Mouse (Mus musculus): ENCODE measurements around the gene 1700025G04Rik. TPM values are rescaled to one million over a fixed set of nuclear protein-coding genes. Genes with fewer than 3 reads are reported as not detected.

Gene 1700025G04Rik
- total RNA-seq, 2 experiments from 2014 or later: 70.1 to 72.8 TPM

DNA sequence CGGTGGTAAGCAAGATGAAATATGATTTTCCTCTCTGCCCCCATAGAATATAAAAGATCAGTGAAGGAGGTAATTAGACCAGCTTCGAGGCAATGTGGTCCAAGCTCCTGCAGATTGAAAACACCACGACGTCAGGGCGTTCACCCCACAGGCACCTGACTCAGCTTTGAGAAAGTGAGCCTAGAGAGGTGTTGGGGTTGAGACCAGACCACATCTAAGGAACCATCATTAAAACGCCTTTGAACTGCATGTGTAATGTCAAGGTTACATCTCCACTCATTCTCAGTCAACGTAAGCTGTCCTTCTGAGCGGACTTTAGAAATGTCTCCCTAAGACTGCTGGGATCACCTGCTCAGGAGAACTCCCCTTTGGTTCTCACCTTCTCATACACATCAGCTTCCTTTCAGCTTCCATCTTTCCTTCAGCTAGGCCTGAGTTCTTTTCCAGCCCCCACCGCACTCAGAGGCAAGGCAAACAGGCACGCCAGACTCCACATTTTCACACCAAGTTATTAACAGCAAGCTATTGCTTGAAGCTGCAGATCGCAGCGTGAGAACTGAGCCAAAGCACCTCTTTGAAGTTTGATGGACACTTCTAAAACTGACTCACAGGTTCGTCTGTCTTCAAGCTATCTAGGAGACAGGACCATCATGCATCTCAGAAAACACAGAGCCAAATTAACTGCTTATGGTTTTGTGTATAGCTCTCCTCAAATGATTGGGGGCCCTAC lies 79.5 kb downstream of the 1700025G04Rik start:
- intact Hi-C loops (cut with DNase I): no loop called here
- DNase-seq (ENCODE audit: extremely low spot score in 1 of 2, low spot score in 2 of 2): no peak

DNA sequence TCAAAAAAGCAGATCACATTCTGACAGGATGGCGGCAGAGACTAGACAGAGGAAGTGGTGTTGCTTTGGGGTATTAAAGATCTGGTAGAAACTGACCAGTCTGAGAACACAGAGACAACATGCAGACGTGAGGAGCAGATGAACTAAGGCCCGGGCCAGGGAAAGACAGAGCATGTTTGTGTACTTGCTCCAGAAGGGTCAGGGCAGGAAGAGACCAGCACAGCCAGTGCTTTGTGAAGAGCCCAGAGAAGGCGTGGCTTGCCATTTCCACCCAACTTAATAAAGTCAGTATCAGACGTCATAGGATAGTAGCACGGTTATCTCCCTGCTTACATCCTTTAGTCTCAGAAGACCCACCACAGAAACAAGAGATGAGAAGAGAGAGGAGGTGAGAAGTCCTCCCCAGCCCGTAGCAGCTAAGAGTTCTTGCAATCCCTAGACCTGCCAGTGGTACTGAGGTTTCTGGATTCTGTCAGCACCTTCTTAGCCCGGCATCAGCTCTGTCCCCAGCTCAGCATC lies 81.4 kb downstream of the 1700025G04Rik start:
- peak in 1 of 2 experiments; percentile 29 for DNase-seq (ENCODE audit: extremely low spot score in 1 of 2, low spot score in 2 of 2)
- intact Hi-C loops (cut with DNase I): no loop called here

DNA sequence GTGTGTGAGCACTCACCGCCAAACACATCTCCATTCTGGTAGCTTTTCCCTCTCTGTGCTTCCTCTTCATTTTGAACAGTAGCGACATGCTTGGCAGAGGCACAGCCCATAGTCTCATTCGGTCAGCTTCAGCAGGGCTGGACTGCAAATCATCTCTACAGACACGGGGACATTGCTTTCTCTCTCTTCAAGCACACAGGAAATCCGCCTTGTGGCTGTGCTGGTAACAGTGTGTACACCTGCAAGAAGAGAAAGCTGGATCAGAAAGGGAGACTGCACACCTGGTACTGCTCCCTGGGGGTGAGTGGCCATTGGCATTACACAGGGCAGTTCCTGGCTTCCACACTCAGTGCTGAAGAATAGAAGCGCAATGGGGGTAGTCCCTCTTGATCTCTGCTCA lies 83.4 kb downstream of the 1700025G04Rik start:
- intact Hi-C loops (cut with DNase I): no loop called here
- DNase-seq (ENCODE audit: extremely low spot score in 1 of 2, low spot score in 2 of 2): no peak

DNA sequence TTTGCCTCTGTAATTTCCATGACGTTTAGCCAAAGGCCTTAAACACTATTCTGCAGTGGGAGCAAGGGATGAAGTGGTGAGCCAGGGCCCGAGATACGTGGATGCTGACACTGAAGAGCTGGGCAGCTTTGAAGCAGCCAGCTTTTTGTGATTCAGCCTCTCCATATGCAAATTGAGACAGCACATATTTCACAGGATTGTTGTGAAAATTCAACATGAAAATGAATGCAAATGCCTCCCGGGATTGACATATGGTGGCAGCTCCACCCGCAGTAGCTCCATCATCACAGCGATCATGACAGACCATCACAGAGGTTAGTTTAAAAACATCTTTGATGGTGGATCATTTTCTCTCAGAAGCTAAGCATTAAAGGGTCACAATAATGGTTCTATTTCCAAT lies 85.4 kb downstream of the 1700025G04Rik start:
- no peak for DNase-seq (ENCODE audit: extremely low spot score in 1 of 2, low spot score in 2 of 2)
- intact Hi-C loops (cut with DNase I): no loop called here

DNA sequence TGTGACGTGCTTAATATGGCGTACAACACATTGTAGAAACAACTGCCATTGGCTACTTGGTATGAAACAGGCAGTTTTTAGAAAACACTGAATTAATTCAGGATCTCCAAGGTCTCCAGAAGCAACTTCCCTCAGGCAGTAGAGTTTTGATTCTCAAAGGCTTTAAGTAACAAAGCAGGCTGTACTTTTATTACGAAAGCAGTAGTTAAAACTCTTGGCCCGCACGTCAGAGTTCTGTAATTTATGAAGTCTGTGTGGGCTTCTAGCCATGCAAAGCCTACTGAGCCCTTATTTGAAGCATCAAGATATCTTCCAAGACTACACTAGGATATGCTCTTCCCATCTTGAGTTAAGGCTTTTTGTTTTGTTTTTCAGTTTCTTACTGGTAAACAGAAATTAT lies 89.5 kb downstream of the 1700025G04Rik start:
- intact Hi-C loops (cut with DNase I): no loop called here
- DNase-seq (ENCODE audit: extremely low spot score in 1 of 2, low spot score in 2 of 2): no peak

DNA sequence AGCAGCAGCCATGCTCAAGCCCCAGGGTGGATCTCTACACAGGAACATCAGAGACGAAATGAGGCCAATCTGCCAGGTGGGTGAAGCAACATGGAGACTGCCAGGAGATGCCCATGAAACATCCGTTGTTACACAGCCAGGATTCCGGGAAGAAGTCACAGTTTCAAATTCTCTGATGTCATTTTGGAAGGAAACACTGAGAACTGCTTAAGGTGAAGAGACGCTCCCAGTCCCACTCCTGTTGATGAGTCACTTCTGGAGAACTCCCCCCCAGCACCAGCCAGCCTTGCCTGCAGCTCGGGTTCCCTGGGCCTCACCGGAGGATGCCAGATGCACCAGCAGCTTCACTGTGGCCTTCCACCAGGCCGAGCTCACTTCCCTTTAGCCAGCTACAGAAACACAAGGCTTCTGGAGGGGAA lies 90.5 kb downstream of the 1700025G04Rik start:
- DNase-seq (ENCODE audit: extremely low spot score in 1 of 2, low spot score in 2 of 2): no peak
- intact Hi-C loops (cut with DNase I): no loop called here

DNA sequence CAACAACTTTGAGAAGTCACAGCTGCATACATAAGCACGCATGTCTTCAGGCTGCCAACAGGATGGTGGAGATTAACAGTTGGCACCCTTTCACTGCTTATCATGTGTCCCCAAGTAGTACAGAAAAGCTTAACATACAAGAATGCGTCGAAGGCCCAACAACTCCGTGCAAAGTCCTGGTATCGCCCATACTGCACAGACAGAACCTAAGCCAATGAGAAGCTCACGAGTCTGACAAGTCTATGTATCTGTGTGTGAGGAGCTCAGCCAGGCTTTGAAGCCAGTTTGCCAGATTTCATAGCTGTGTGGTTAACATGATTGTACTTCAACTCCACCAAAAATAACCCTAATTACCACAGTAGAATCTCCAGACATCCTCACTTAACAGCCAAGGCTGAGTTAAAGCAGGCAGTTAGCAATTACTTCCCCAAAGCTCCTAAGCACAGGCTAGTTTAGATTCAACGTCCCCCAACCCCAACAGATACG lies 91.2 kb downstream of the 1700025G04Rik start:
- DNase-seq (ENCODE audit: extremely low spot score in 1 of 2, low spot score in 2 of 2): no peak
- intact Hi-C loops (cut with DNase I): no loop called here

DNA sequence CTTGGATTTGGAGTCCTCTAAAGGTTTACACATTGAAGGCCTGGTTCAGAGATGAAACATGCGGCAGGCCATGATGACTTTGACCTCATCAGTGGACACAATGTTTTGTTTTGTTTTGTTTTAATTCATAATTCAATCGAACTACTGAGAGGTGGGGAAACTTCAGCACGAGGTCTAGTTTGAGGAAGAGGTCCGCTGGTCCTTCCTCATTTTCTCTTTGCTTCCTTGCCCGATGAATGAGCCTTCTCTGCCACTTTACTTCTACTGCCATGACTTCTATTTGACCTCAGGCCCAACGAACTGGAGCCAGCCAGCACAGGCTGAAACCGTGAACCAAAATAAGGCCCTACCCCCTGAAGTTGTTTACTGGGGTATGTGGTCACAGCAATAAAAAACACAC lies 92.3 kb downstream of the 1700025G04Rik start:
- intact Hi-C loops (cut with DNase I): no loop called here
- DNase-seq (ENCODE audit: extremely low spot score in 1 of 2, low spot score in 2 of 2): no peak

DNA sequence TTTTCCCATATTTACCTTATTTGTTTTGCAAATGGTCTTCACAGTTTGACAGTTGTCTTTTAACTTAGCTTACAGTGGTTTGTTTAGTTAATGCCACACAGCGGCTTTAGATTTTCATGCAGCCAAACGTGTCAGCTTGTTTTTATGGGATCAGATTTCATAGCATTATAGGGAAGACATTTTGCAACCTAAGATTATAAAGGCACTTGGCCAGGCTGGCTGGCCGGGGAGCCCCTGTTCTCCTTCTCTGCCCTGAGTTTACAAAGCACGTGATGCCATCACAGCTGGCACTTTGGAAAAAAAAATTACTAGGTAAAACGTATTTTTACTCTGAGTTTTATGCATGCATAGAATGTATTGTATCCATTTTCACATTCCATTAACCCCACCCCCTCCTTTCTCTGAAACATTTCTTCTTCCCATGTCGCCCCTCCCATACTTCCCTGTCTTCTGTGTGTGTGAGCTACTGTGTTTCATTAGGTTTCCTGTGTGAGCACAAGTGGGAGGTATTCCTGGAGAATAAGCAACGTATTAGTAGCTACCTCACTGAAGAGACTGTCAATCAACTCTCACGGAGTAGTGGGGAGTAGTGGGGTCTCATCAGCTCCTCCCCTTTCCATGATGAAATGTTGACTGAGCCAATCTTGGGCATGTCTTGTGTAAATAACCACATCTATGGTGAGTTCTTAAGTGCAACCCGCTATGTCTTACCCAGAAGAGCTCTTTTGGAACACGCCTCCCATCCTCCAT lies 93.8 kb downstream of the 1700025G04Rik start:
- intact Hi-C loops (cut with DNase I): no loop called here
- DNase-seq (ENCODE audit: extremely low spot score in 1 of 2, low spot score in 2 of 2): no peak

DNA sequence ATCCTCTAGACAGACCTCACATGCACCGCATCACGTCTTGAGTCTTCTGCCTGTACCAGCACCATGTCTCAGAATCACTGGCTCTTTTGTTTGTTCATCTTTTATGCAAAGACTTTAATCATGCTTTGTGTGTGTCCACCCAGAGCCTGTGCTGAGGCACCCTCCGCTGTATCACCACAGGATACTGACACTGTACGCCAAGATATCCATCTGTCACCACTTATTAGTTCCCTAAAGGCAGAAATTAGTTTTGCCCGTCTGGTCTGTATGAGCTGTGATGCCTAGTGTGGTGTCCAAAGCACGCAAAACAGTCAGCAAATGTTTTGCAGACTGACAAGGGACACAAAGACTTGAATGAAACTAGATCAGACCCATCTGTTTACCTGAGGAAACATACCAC lies 95.7 kb downstream of the 1700025G04Rik start:
- intact Hi-C loops (cut with DNase I): no loop called here
- no peak for DNase-seq (ENCODE audit: extremely low spot score in 1 of 2, low spot score in 2 of 2)

DNA sequence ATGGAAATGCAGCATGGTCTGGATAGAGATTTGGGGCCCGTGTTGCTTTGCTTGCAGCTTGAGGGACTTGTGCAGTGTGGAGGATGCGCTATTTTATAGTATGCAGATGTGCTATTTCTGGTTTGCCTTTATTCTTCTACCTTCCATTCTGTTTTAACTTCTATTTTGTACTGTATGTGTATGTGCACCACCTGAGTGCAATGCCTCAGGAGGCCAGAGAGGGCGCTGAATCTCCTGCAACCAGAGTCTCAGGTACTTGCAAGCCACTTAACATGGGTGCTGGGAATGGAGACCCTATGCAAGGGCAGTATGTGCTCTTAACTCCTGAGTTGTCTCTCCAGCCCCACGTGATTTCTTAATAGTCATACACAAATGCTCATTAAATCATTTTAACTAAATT lies 98.4 kb downstream of the 1700025G04Rik start:
- no peak for DNase-seq (ENCODE audit: extremely low spot score in 1 of 2, low spot score in 2 of 2)
- intact Hi-C loops (cut with DNase I): no loop called here

DNA sequence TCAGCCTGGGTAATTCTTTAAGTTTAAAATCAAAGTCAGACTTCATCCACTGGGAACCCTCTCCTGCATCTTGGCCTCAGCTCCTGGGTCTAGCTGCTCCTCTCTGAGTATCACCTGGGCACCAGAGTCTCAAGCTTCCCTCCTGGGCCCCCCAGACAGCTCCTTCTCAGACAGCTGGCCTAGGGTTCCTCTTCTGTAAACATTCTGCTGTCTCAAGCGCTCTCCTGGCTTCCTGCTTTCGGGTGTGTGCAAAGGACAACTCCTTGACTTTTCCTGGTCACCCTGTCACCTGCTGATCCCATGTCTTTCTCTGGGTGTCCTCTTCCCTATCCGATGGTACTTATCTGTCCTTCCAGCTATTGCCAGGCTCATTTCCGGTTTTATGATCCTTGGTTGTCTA lies 99.3 kb downstream of the 1700025G04Rik start:
- DNase-seq (ENCODE audit: extremely low spot score in 1 of 2, low spot score in 2 of 2): no peak
- intact Hi-C loops (cut with DNase I): no loop called here

DNA sequence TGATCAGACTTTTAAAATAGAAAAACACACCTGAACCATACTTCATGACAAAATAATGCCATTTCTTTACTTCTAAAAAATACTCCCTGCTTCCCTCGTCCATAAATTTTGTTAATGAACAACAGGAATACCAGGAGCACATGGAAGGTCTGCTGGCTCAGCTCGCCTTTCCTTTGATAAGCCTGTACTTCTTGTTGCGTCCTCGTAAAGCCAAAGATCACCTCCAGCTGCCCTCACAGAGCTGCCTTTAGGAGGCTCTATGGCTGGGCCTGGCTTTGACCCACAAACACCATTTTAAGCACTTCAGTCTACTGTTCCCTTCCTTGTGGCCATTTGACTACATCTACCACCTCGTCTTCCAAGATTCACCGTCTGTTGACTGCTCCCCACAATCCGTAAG lies 101.2 kb downstream of the 1700025G04Rik start:
- intact Hi-C loops (cut with DNase I): no loop called here
- no peak for DNase-seq (ENCODE audit: extremely low spot score in 1 of 2, low spot score in 2 of 2)

DNA sequence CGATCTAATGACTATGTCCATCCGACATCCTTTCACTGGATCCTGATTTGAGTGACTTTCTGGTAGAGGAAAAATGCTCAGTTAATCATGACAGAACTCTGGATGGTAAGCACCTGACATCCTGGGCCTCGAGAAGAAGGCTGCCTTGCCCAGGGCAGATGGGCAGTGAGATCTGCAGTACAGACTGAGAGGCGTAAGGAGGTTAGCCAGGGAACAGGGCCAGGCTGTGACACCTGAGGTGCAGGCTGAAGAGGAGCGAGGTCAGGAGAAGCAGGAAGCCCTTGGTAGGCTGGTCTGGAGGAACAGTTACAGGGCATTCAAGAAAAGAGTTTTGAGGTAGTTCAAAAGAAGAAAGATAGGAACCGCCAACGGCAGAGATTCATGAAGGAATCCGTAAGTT lies 101.9 kb downstream of the 1700025G04Rik start:
- intact Hi-C loops (cut with DNase I): no loop called here

DNA sequence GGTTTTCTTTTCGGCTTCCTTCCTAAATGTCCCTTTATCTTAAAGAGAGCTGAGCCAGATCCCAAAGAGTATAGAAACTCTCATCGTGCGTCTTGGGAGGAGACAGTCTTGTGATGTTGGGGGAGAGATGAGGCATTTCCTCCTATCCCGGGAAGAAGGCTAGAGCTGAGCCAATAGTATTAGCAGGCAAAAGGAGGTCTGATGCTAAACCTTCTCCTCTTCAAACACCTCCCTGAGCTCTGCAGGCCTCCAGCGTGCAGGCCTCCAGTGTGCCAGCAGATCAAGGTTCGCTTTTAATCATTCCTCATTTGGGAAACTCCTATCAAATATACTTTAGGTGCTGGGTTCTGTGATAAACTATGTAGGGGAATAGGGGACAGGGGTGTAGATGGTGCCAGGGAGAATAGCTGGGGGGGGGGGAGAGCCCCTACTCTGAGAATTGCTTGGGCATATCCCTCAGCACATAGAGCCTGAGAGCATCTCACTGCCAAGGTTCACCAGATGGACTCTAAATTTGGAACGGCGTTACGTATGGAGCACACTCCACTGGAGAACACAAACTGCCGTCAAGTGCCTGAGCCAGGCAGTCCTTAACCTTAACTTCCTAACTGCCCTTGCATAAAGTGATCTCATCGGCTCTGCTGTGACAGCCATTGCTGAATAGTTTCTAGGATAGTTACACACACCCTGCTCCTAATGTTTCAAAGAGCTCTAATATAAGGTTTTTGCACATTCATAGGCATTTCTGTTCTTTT lies 103.7 kb downstream of the 1700025G04Rik start:
- intact Hi-C loops (cut with DNase I): no loop called here
- no peak for DNase-seq (ENCODE audit: extremely low spot score in 1 of 2, low spot score in 2 of 2)

More for the DNA sequence above, 101.9 kb downstream of the 1700025G04Rik start:
- no peak for DNase-seq (ENCODE audit: extremely low spot score in 1 of 2, low spot score in 2 of 2)

DNA sequence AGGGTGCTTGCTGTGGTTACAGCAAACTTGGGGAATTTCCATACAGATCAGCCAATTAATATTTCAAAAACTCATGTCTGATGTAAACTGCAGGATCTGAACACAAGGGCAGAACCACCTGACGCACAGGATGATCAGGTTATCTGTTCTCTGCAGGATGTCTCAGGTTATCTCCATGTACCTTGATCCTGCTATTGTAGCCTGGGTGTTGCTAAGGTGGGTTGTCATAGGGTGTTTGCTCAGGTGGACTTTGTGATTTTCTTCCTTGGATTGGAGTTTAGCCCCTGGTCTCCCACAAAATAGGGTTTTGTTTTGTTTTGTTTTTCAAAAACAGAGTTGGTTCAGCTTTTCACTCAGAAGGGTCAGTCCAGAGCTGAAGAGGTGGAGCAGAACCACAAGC lies 104.9 kb downstream of the 1700025G04Rik start:
- intact Hi-C loops (cut with DNase I): no loop called here
- DNase-seq (ENCODE audit: extremely low spot score in 1 of 2, low spot score in 2 of 2): no peak

DNA sequence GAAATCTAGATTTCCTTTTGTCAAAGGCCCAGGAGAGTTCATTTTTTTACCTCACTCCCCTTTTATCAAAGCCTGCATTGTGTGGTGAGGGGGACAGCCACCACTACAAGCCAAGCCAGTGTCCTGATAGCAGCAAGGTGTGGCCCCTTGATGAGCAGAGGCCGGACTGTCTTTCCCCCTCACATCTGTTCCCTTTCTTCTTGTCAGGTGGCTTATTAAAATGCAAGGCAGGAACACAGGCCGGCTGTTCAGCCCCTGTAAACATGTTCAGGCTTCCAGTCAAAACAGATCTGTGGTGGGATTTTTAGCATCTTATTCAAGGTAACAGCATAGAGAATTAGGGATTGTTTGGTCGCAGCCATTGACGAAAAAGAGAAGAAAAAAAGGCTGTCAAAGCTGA lies 105.9 kb downstream of the 1700025G04Rik start:
- intact Hi-C loops (cut with DNase I): no loop called here
- DNase-seq (ENCODE audit: extremely low spot score in 1 of 2, low spot score in 2 of 2): no peak

DNA sequence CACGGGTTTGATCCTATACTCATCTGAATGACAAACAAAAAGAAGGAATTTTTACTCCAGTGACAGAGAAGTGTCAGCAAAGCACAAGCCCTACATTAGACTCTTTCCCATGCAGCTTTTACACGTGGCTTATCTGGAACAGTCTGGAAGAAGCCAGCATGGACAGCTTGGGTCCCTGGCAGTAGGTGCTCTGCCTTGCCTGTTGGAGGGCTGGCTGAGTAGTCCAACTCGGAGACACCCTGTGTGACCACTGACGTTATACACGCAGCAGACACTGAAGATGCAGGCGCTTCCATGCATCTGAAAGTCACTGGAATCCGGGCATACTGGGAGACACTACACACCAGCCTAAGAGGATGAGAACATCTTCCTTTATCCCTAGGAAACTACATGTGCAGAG lies 109.4 kb downstream of the 1700025G04Rik start:
- DNase-seq (ENCODE audit: extremely low spot score in 1 of 2, low spot score in 2 of 2): no peak
- intact Hi-C loops (cut with DNase I): no loop called here

DNA sequence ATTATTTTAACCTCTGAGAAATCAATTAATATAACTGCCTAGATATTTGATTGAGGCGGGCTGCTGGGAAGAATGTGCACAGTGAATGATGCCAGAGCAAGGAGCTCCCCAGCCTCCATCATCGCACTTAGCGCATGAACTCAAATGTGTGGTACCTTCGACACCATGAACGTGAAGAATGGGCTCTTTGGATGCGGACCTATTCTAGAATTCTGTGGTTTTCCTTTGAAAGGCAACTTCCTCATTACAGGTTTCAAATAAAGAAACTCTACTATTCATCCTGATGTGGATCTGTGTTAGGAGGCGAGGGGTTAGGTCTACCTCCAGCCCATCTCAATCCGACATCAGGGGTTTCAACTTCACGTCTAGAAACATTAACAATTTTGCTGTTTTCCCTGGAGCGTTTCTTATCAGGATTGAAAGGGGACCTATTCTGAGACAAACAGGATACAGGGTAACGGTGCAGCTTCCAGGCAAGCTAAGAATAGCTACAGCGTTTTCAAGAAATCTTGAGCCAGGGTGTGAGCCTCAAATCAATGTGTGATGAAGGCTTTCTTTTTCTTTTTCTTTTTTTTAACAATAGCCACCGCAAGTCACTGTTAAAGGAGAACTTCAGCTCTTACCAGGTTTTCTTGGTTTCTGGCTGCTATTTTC lies 110.0 kb downstream of the 1700025G04Rik start:
- DNase-seq (ENCODE audit: extremely low spot score in 1 of 2, low spot score in 2 of 2): no peak
- intact Hi-C loops (cut with DNase I): no loop called here
